Mouse (Mus musculus): ENCODE data around the gene Ugcg. TPM values are rescaled to one million over a fixed set of nuclear protein-coding genes. Genes with fewer than 3 reads are reported as not detected.

The Ugcg gene
- polyA plus RNA-seq, 1 experiment: 9.8 TPM

DNA sequence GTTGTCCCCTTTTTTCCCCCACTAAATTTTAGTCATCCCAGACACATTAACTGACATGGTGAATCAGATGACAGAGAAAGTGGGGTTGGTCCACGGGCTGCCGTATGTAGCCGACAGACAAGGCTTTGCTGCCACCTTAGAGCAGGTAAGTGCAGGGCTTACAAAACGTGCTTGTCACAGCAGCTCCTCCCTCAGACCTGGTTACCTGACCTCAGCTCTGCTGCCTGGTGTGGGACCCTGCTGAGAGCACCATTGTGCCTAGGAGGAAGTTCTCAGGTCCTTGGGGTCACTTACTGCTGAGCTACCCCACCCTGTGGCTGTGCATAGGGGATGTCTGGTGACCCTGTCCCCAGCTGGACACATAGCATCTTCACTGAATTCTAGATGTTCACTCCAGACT, 24.8 kb downstream of the Ugcg start:
- no peak overlapping the region for H3K27ac ChIP-seq (ENCODE audit: control insufficient read depth, insufficient read depth, low read depth, low read length)
- TF ChIP-seq CTCF (IDR thresholded peaks at IDR 0.05; ENCODE audit: control insufficient read depth, insufficient read depth, insufficient replicate concordance, low read depth, low read length) (no peak), POLR2A (IDR thresholded peaks at IDR 0.05; ENCODE audit: control insufficient read depth, low read depth, low read length) (no peak)
- no peak overlapping the region for H3K4me3 ChIP-seq (ENCODE audit: control insufficient read depth, low read depth, low read length)
- peaks cover 2% of the 10 kb centered on the region for H3K36me3 ChIP-seq (ENCODE audit: control insufficient read depth, insufficient read depth, low read length)
- no peaks in the 10 kb centered on the region for H3K4me1 ChIP-seq (ENCODE audit: control insufficient read depth, insufficient read depth, low read length)
- H3K27me3 ChIP-seq (ENCODE audit: control insufficient read depth, insufficient read depth, low read length): no peaks in the 10 kb centered on the region

DNA sequence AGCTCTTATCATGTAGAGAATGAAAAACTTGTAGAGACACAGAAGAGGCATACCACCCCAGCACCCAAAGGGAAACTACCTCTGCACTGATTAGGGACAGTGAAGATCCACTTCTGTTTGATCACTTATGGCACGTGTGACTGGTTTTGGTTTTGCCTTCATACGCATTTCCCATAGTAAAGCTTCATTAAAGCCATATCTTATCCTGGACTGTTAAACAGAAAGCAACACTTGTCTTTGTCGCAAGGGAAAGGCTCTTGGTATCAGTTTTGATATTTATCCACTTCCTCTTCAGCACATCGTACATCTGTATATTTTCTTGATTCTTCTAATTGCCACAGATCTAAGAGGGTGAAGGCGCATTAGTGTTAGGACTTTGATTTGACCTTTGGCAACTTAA, 25.6 kb downstream of the Ugcg start:
- Histone ChIP-seq H3K27ac (ENCODE audit: control insufficient read depth, insufficient read depth, low read depth, low read length) (no peak overlapping the region), H3K4me1 (ENCODE audit: control insufficient read depth, insufficient read depth, low read length) (no peaks in the 10 kb centered on the region), H3K27me3 (ENCODE audit: control insufficient read depth, insufficient read depth, low read length) (no peaks in the 10 kb centered on the region), H3K4me3 (ENCODE audit: control insufficient read depth, low read depth, low read length) (no peak overlapping the region), H3K36me3 (ENCODE audit: control insufficient read depth, insufficient read depth, low read length) (peaks cover 2% of the 10 kb centered on the region)
- no peak for TF ChIP-seq POLR2A (IDR thresholded peaks at IDR 0.05; ENCODE audit: control insufficient read depth, low read depth, low read length)
- no peak for TF ChIP-seq CTCF (IDR thresholded peaks at IDR 0.05; ENCODE audit: control insufficient read depth, insufficient read depth, insufficient replicate concordance, low read depth, low read length)

GRCm38 (mm10) chr4:59215585-59215984, 26.5 kb downstream of the Ugcg start:
- no peak overlapping the region for H3K27ac ChIP-seq (ENCODE audit: control insufficient read depth, insufficient read depth, low read depth, low read length)
- TF ChIP-seq POLR2A (IDR thresholded peaks at IDR 0.05; ENCODE audit: control insufficient read depth, low read depth, low read length): no peak
- TF ChIP-seq CTCF (IDR thresholded peaks at IDR 0.05; ENCODE audit: control insufficient read depth, insufficient read depth, insufficient replicate concordance, low read depth, low read length): no peak
- H3K27me3 ChIP-seq (ENCODE audit: control insufficient read depth, insufficient read depth, low read length): no peaks in the 10 kb centered on the region
- no peak overlapping the region for H3K4me3 ChIP-seq (ENCODE audit: control insufficient read depth, low read depth, low read length)
- H3K36me3 ChIP-seq (ENCODE audit: control insufficient read depth, insufficient read depth, low read length): peaks cover 2% of the 10 kb centered on the region
- no peaks in the 10 kb centered on the region for H3K4me1 ChIP-seq (ENCODE audit: control insufficient read depth, insufficient read depth, low read length)

DNA sequence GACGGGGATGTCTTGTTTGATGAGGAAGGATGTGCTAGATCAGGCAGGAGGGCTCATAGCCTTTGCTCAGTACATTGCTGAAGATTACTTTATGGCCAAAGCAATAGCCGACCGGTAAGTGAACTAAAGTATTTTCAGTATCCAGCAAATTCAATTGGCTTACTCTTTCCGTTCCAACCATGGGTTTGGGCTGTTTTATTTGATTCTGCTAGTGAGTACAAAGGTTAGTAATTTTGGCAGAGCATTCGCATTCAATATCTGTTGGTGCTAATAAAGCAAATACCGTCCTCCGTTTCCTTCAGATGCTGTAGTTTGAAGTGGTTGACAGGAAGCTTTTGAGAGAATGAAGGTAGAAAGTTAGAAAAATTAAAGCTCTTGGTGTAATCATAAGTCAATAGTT, 28.0 kb downstream of the Ugcg start:
- Histone ChIP-seq H3K4me1 (ENCODE audit: control insufficient read depth, insufficient read depth, low read length) (no peaks in the 10 kb centered on the region), H3K4me3 (ENCODE audit: control insufficient read depth, low read depth, low read length) (no peak overlapping the region), H3K36me3 (ENCODE audit: control insufficient read depth, insufficient read depth, low read length) (peaks cover 2% of the 10 kb centered on the region), H3K27me3 (ENCODE audit: control insufficient read depth, insufficient read depth, low read length) (no peaks in the 10 kb centered on the region), H3K27ac (ENCODE audit: control insufficient read depth, insufficient read depth, low read depth, low read length) (no peak overlapping the region)
- TF ChIP-seq POLR2A (IDR thresholded peaks at IDR 0.05; ENCODE audit: control insufficient read depth, low read depth, low read length) (no peak), CTCF (IDR thresholded peaks at IDR 0.05; ENCODE audit: control insufficient read depth, insufficient read depth, insufficient replicate concordance, low read depth, low read length) (no peak)

- H3K27me3 ChIP-seq (ENCODE audit: control insufficient read depth, insufficient read depth, low read length): no peaks in the 10 kb centered on the region
- peaks cover 2% of the 10 kb centered on the region for H3K36me3 ChIP-seq (ENCODE audit: control insufficient read depth, insufficient read depth, low read length)
- no peak for TF ChIP-seq CTCF (IDR thresholded peaks at IDR 0.05; ENCODE audit: control insufficient read depth, insufficient read depth, insufficient replicate concordance, low read depth, low read length)
- TF ChIP-seq POLR2A (IDR thresholded peaks at IDR 0.05; ENCODE audit: control insufficient read depth, low read depth, low read length): no peak
- H3K4me3 ChIP-seq (ENCODE audit: control insufficient read depth, low read depth, low read length): no peak overlapping the region
- no peaks in the 10 kb centered on the region for H3K4me1 ChIP-seq (ENCODE audit: control insufficient read depth, insufficient read depth, low read length)
- no peak overlapping the region for H3K27ac ChIP-seq (ENCODE audit: control insufficient read depth, insufficient read depth, low read depth, low read length)
Observed at GRCm38 (mm10) chr4:59218154-59218553, 29.1 kb downstream of the Ugcg start.

GRCm38 (mm10) chr4:59222226-59222625, 33.2 kb downstream of the Ugcg start:
- H3K4me1 ChIP-seq (ENCODE audit: control insufficient read depth, insufficient read depth, low read length): no peaks in the 10 kb centered on the region
- TF ChIP-seq CTCF (IDR thresholded peaks at IDR 0.05; ENCODE audit: control insufficient read depth, insufficient read depth, insufficient replicate concordance, low read depth, low read length) (no peak), POLR2A (IDR thresholded peaks at IDR 0.05; ENCODE audit: control insufficient read depth, low read depth, low read length) (no peak)
- H3K4me3 ChIP-seq (ENCODE audit: control insufficient read depth, low read depth, low read length): no peak overlapping the region
- no peaks in the 10 kb centered on the region for H3K27me3 ChIP-seq (ENCODE audit: control insufficient read depth, insufficient read depth, low read length)
- no peak overlapping the region for H3K27ac ChIP-seq (ENCODE audit: control insufficient read depth, insufficient read depth, low read depth, low read length)
- H3K36me3 ChIP-seq (ENCODE audit: control insufficient read depth, insufficient read depth, low read length): no peaks in the 10 kb centered on the region

DNA sequence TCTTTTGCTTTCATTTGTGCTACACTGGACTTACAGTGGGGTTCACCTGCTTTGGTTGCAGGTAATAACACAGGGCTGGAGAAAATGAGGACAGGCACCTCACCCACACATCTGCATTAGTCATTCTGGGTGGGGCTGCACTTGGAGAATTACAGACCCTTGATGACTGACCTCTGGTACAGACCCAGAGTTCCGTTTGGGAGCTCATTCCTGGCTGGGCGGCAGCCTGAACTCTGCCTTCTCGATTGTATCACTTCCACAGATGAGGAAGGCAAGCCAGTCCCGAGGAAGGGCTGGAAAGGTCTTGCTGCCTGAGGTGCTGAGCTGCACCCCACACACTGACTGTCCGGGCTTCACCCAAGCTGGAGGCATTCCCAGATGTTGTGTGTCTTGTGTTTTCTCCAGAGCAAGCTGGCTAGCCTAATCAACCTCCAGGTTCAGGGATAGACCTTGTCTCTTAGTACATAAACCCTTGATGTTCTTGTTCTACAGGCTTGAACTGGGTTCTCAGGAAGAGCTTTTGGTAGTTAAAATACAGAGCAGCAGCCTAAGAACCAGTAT, 34.1 kb downstream of the Ugcg start:
- no peak overlapping the region for H3K4me3 ChIP-seq (ENCODE audit: control insufficient read depth, low read depth, low read length)
- TF ChIP-seq POLR2A (IDR thresholded peaks at IDR 0.05; ENCODE audit: control insufficient read depth, low read depth, low read length) (no peak), CTCF (IDR thresholded peaks at IDR 0.05; ENCODE audit: control insufficient read depth, insufficient read depth, insufficient replicate concordance, low read depth, low read length) (no peak)
- no peaks in the 10 kb centered on the region for H3K4me1 ChIP-seq (ENCODE audit: control insufficient read depth, insufficient read depth, low read length)
- no peaks in the 10 kb centered on the region for H3K27me3 ChIP-seq (ENCODE audit: control insufficient read depth, insufficient read depth, low read length)
- no peak overlapping the region for H3K27ac ChIP-seq (ENCODE audit: control insufficient read depth, insufficient read depth, low read depth, low read length)
- H3K36me3 ChIP-seq (ENCODE audit: control insufficient read depth, insufficient read depth, low read length): no peaks in the 10 kb centered on the region

DNA sequence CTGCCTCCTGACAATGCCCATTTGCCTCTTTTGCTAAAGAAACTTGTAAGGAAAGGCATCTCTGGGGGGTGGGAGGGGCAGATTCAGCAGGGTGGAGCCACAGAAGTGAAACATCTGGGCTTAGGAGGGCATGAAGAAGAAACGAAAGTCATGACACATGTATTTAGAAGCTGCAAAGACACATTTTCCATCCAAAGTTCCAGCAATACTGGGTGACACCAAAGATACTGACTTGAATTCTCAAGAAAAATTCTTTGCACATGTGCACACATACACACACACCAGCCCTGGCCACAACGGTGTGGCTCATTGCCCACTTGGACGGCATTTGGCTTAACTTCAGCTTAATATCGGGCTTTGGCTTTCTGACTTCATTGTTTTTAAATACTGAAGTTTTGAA, 35.8 kb downstream of the Ugcg start:
- Histone ChIP-seq H3K27ac (ENCODE audit: control insufficient read depth, insufficient read depth, low read depth, low read length) (no peak overlapping the region), H3K36me3 (ENCODE audit: control insufficient read depth, insufficient read depth, low read length) (no peaks in the 10 kb centered on the region), H3K27me3 (ENCODE audit: control insufficient read depth, insufficient read depth, low read length) (no peaks in the 10 kb centered on the region), H3K4me3 (ENCODE audit: control insufficient read depth, low read depth, low read length) (no peak overlapping the region), H3K4me1 (ENCODE audit: control insufficient read depth, insufficient read depth, low read length) (no peaks in the 10 kb centered on the region)
- TF ChIP-seq POLR2A (IDR thresholded peaks at IDR 0.05; ENCODE audit: control insufficient read depth, low read depth, low read length) (no peak), CTCF (IDR thresholded peaks at IDR 0.05; ENCODE audit: control insufficient read depth, insufficient read depth, insufficient replicate concordance, low read depth, low read length) (no peak)
